Mouse (Mus musculus): ENCODE data around the gene Arhgap15.
"Not testable (repeated sequence)": the region's sequence is repeated elsewhere in the genome, so short reads cannot be mapped to it uniquely, and the experiment has no call there.

The Arhgap15 gene

GRCm38 (mm10) chr2:43748287-43748983 is at the start of gene Arhgap15:
Gene Arhgap15 (plus strand): TSS chr2:43748824.
- no peak for DNase-seq

GRCm38 (mm10) chr2:43712611-43713138 is 35.9 kb upstream of the Arhgap15 start:
- DNase-seq, result no peak

GRCm38 (mm10) chr2:43722446-43723103 is 26.0 kb upstream of the Arhgap15 start:
- peak; percentile 31 to 34 for DNase-seq

GRCm38 (mm10) chr2:43723104-43723541 is 25.5 kb upstream of the Arhgap15 start:
- DNase-seq, result no peak

GRCm38 (mm10) chr2:43727181-43727580 is 21.4 kb upstream of the Arhgap15 start:
- no peak for DNase-seq

GRCm38 (mm10) chr2:43727693-43728092 is 20.9 kb upstream of the Arhgap15 start:
- DNase-seq, result no peak

- DNase-seq, result no peak
Measured at GRCm38 (mm10) chr2:43728831-43729230, 19.8 kb upstream of the Arhgap15 start.

GRCm38 (mm10) chr2:43732396-43732795 is 16.2 kb upstream of the Arhgap15 start:
- DNase-seq, result no peak

GRCm38 (mm10) chr2:43735071-43735470 is 13.6 kb upstream of the Arhgap15 start:
- not testable (repeated sequence) for DNase-seq

- no peak for DNase-seq
Measured at GRCm38 (mm10) chr2:43737546-43737945, 11.1 kb upstream of the Arhgap15 start.

GRCm38 (mm10) chr2:43738562-43739112 is 10.0 kb upstream of the Arhgap15 start:
- peak; percentile 12 to 18 for DNase-seq

GRCm38 (mm10) chr2:43739190-43739818 is 9.3 kb upstream of the Arhgap15 start:
- DNase-seq, result no peak

- no peak for DNase-seq
Measured at GRCm38 (mm10) chr2:43749321-43749720, 697 bp downstream of the Arhgap15 start.

- no peak for DNase-seq
Measured at GRCm38 (mm10) chr2:43755899-43756298, 7.3 kb downstream of the Arhgap15 start.

- no peak for DNase-seq
Measured at GRCm38 (mm10) chr2:43756626-43757025, 8.0 kb downstream of the Arhgap15 start.

GRCm38 (mm10) chr2:43761735-43762134 is 13.1 kb downstream of the Arhgap15 start:
- DNase-seq, result no peak

- no peak for DNase-seq
Measured at GRCm38 (mm10) chr2:43763279-43763678, 14.7 kb downstream of the Arhgap15 start.

GRCm38 (mm10) chr2:43764456-43764855 is 15.8 kb downstream of the Arhgap15 start:
- no peak for DNase-seq

GRCm38 (mm10) chr2:43766200-43766599 is 17.6 kb downstream of the Arhgap15 start:
- DNase-seq, result no peak

GRCm38 (mm10) chr2:43769850-43770570 is 21.4 kb downstream of the Arhgap15 start:
- DNase-seq, result no peak

- peak; percentile 28 to 53 for DNase-seq
Measured at GRCm38 (mm10) chr2:43772640-43773039, 24.0 kb downstream of the Arhgap15 start.

GRCm38 (mm10) chr2:43782157-43782556 is 33.5 kb downstream of the Arhgap15 start:
- DNase-seq, result no peak

All from lung, adult 18-20 months (tissue).